Mouse (Mus musculus) adrenal gland, adult 8-10 months (tissue): ENCODE data around the gene Lzts2. TPM values are rescaled to one million over a fixed set of nuclear protein-coding genes. Genes with fewer than 3 reads are reported as not detected.

Experiments
- total RNA-seq, 4 experiments: library from RNA; stranded (reverse); gene quantifications; 2 replicates each; pipeline ENCODE4 v1.2.4; 2022

Lzts2 gene
- total RNA-seq, 4 experiments from 2014 or later: 100 to 121 (median 110) TPM

Other genes with a start within 250 kb of the Lzts2 start
- gene Slf2, start 83.3 kb upstream of the Lzts2 start, total RNA-seq: 10 to 100 TPM; 22.6 to 40.9 (median 30.5) TPM
- gene Sema4g, start 25.3 kb upstream of the Lzts2 start, total RNA-seq: 10 to 100 TPM in 2 of 4 experiments, 1 to 10 TPM in 2; 4.3 to 14.9 (median 10.2) TPM
- 10 to 100 TPM; 34.8 to 40.2 (median 37.5) TPM for gene Twnk, start 8.8 kb upstream of the Lzts2 start, total RNA-seq
- 10 to 100 TPM; 44.2 to 57.9 (median 48.4) TPM for gene Mrpl43, start 8.0 kb upstream of the Lzts2 start, total RNA-seq
- gene Pdzd7, start 31.3 kb downstream of the Lzts2 start, total RNA-seq: under 1 TPM; 0.12 to 1.00 (median 0.56) TPM
- 10 to 100 TPM; 53.1 to 96.1 (median 73.9) TPM for gene Sfxn3, start 33.1 kb downstream of the Lzts2 start, total RNA-seq
- gene Kazald1, start 60.8 kb downstream of the Lzts2 start, total RNA-seq: 10 to 100 TPM in 2 of 4 experiments, 1 to 10 TPM in 2; 6.2 to 13.8 (median 9.5) TPM
- not detected for gene Tlx1, start 136.3 kb downstream of the Lzts2 start, total RNA-seq
- not detected for gene Lbx1, start 221.4 kb downstream of the Lzts2 start, total RNA-seq